Mouse (Mus musculus) spleen, postnatal 14 days (tissue): ENCODE measurements around the gene Saysd1.

Experiments
- DNase-seq, 2 experiments: peaks; one replicate each; pipeline ENCODE4 v3.0.0; 2021 to 2022; ENCODE audit warnings: low spot score in 2 of 2

Saysd1 gene

GRCm38 (mm10) chr14:20164438-20164837 lies 26.1 kb upstream of the Saysd1 start:
- DNase-seq: no peak

- DNase-seq: no peak
Measured at GRCm38 (mm10) chr14:20162686-20163085, 24.4 kb upstream of the Saysd1 start.

- no peak for DNase-seq
Measured at GRCm38 (mm10) chr14:20158727-20159681, 20.7 kb upstream of the Saysd1 start.

GRCm38 (mm10) chr14:20157595-20157994 lies 19.3 kb upstream of the Saysd1 start:
- DNase-seq: no peak

- DNase-seq: no peak
Measured at GRCm38 (mm10) chr14:20155718-20156117, 17.4 kb upstream of the Saysd1 start.

GRCm38 (mm10) chr14:20154937-20155336 lies 16.6 kb upstream of the Saysd1 start:
- no peak for DNase-seq

- DNase-seq: no peak
Measured at GRCm38 (mm10) chr14:20154245-20154644, 15.9 kb upstream of the Saysd1 start.

- no peak for DNase-seq
Measured at GRCm38 (mm10) chr14:20149127-20150080, 11.1 kb upstream of the Saysd1 start.

- DNase-seq: no peak
Measured at GRCm38 (mm10) chr14:20148514-20148913, 10.2 kb upstream of the Saysd1 start.

- DNase-seq: no peak
Measured at GRCm38 (mm10) chr14:20147854-20148253, 9.5 kb upstream of the Saysd1 start.

- DNase-seq: no peak
Measured at GRCm38 (mm10) chr14:20144093-20144492, 5.8 kb upstream of the Saysd1 start.

GRCm38 (mm10) chr14:20134965-20135671 lies 3.2 kb downstream of the Saysd1 start:
- DNase-seq: no peak

- DNase-seq: no peak
Measured at GRCm38 (mm10) chr14:20128162-20128561, 10.2 kb downstream of the Saysd1 start.

- no peak for DNase-seq
Measured at GRCm38 (mm10) chr14:20127406-20128087, 10.8 kb downstream of the Saysd1 start.

- peak; percentile 45 to 68 for DNase-seq
Measured at GRCm38 (mm10) chr14:20120868-20121267, 17.5 kb downstream of the Saysd1 start.

GRCm38 (mm10) chr14:20120012-20120411 lies 18.3 kb downstream of the Saysd1 start:
- DNase-seq: no peak

- DNase-seq: no peak
Measured at GRCm38 (mm10) chr14:20116149-20116605, 22.2 kb downstream of the Saysd1 start.

GRCm38 (mm10) chr14:20114951-20115350 lies 23.4 kb downstream of the Saysd1 start:
- no peak for DNase-seq

- peak; percentile 63 to 80 for DNase-seq
Measured at GRCm38 (mm10) chr14:20113964-20114363, 24.4 kb downstream of the Saysd1 start.

GRCm38 (mm10) chr14:20113189-20113961 lies 25.0 kb downstream of the Saysd1 start:
- DNase-seq: no peak
